Comparison of ENCODE assay signal across 9 mouse cellular contexts in genomic region chr2:160578384-160579320, GRCm38 (mm10).
DNase-seq lines count a peak whose midpoint lies in the region; ATAC-seq and TF ChIP-seq lines count a peak whose summit lies in the region.
"Had no signal": no experiment of that assay in that cellular context is flagged by ENCODE, and none has a peak within 500 bp of the region (broad histone marks: within the 10 kb centered on the region; RNA-seq: fewer than 3 reads in every experiment).

No protein-coding gene starts in this region.

- H3K4me1 ChIP-seq in bone marrow macrophage, adult 2 months (ENCODE audit: control insufficient read depth, insufficient read depth, low read length) = no peaks in the 10 kb centered on the region
- H3K4me1 ChIP-seq in lung, embryonic 16.5 days (replicated peaks; ENCODE audit: control insufficient read depth, insufficient read depth, low read length) = no peaks in the 10 kb centered on the region
- no peaks in the 10 kb centered on the region for H3K4me1 ChIP-seq in thymus, adult 2 months (replicated peaks; ENCODE audit: control insufficient read depth, insufficient read depth, low read length)

- no peak overlapping the region for H3K9ac ChIP-seq in lung, embryonic 16.5 days (ENCODE audit: low read length)
- H3K9ac ChIP-seq: heart, embryonic 13.5 days had no signal

- 0 out of 2 replicates have a peak, but pooled peaks have one; percentile 42 for ATAC-seq in erythroid progenitor cell, adult 5-6 weeks (replicated peaks; ENCODE audit: low FRiP score, poor library complexity, severe bottlenecking)
- peak; percentile 51; the same call in 1 of the 2 replicates for ATAC-seq in lung, embryonic 16.5 days (ENCODE audit: low read depth)

- H3K36me3 ChIP-seq in lung, embryonic 16.5 days (ENCODE audit: control insufficient read depth, insufficient read depth, low read length) = no peaks in the 10 kb centered on the region
- H3K36me3 ChIP-seq in thymus, adult 2 months (ENCODE audit: control insufficient read depth, insufficient read depth, low read length) = no peaks in the 10 kb centered on the region
- H3K36me3 ChIP-seq: heart, embryonic 13.5 days had no signal

- TF ChIP-seq CTCF in bone marrow macrophage, adult 2 months (IDR thresholded peaks at IDR 0.05; ENCODE audit: low read depth, low read length) = peak; percentile 92
- TF ChIP-seq CTCF in thymus, adult 2 months (IDR thresholded peaks at IDR 0.05; ENCODE audit: borderline replicate concordance, control insufficient read depth, extremely low read depth, insufficient read depth, low read length, poor library complexity) = peak; percentile 91

- intact Hi-C loops in heart, postnatal 14 days (cut with DNase I) = loop anchor here (1.0 to 10.0 kb wide), 5 partner anchors 166 to 1526 kb away; no protein-coding TSS in a partner anchor

- WGBS in lung, embryonic 16.5 days = 13% methylated on average over 17 of the region's 17 CpGs
- WGBS in thymus, adult 2 months = 15% methylated on average over 17 of the region's 17 CpGs

- H3K27ac ChIP-seq in bone marrow macrophage, adult 2 months (ENCODE audit: insufficient read depth, low read depth, low read length) = no peak overlapping the region
- H3K27ac ChIP-seq in lung, embryonic 16.5 days (ENCODE audit: low read length) = no peak overlapping the region
- no peak overlapping the region for H3K27ac ChIP-seq in thymus, adult 2 months (ENCODE audit: control insufficient read depth, insufficient read depth, low read length)
- H3K27ac ChIP-seq: heart, embryonic 13.5 days had no signal

- TF ChIP-seq POLR2A in bone marrow macrophage, adult 2 months (IDR thresholded peaks at IDR 0.05; ENCODE audit: borderline replicate concordance, low read depth, low read length) = no peak
- no peak for TF ChIP-seq POLR2A in thymus, adult 2 months (IDR thresholded peaks at IDR 0.05; ENCODE audit: control insufficient read depth, extremely low read depth, insufficient read depth, low read length, poor library complexity)

- H3K27me3 ChIP-seq in lung, embryonic 16.5 days (ENCODE audit: control insufficient read depth, insufficient read depth, low read depth, low read length) = peaks cover 26% of the 10 kb centered on the region
- peaks cover 2% of the 10 kb centered on the region; the same call in 1 of the 2 replicates for H3K27me3 ChIP-seq in thymus, adult 2 months (ENCODE audit: control insufficient read depth, insufficient read depth, low read length)

- DNase-seq in CD8-positive naive resting alpha-beta T cell, adult 2 months (ENCODE audit: low read depth in 2 of 2, low spot score in 2 of 2) = peak; percentile 45 to 61
- peak; percentile 87 to 92 for DNase-seq in heart, postnatal 14 days
- peak; percentile 81 to 91 for DNase-seq in layer of hippocampus, adult 18-20 months (ENCODE audit: low spot score in 2 of 2)
- peak; percentile 48 for DNase-seq in ovary, adult 18-20 months (ENCODE audit: low spot score)
- DNase-seq in thymus, adult 2 months = peak; percentile 81

- no peaks in the 10 kb centered on the region for H3K9me3 ChIP-seq in lung, embryonic 16.5 days (ENCODE audit: control insufficient read depth, low read length)
- H3K9me3 ChIP-seq: heart, embryonic 13.5 days had no signal

- no peak overlapping the region for H3K4me3 ChIP-seq in bone marrow macrophage, adult 2 months (ENCODE audit: insufficient read depth, low read length)
- H3K4me3 ChIP-seq in lung, embryonic 16.5 days (ENCODE audit: low read length) = no peak overlapping the region
- no peak overlapping the region for H3K4me3 ChIP-seq in thymus, adult 2 months (ENCODE audit: control insufficient read depth, insufficient read depth, low read length)
- H3K4me3 ChIP-seq: heart, embryonic 13.5 days had no signal

- H3K4me2 ChIP-seq in lung, embryonic 16.5 days (ENCODE audit: low read depth, low read length) = no peak overlapping the region
- H3K4me2 ChIP-seq: heart, embryonic 13.5 days had no signal
